Mouse (Mus musculus) hindbrain, embryonic 10.5 days (tissue): ENCODE measurements around the gene Zbtb22. TPM values are rescaled to one million over a fixed set of nuclear protein-coding genes. Genes with fewer than 3 reads are reported as not detected.

ENCODE experiments used
- DNase-seq: peaks from one replicate; pipeline ENCODE4 v3.0.0-alpha.2; 2017; ENCODE audit warnings: low spot score
- H3K27ac ChIP-seq: fragments of 300-500 bp; sonication (generic); 2 replicates; pipeline ENCODE4 v1.5.1; 2016; ENCODE audit warnings: mild to moderate bottlenecking, moderate library complexity
- H3K27me3 ChIP-seq: fragments of 300-500 bp; sonication (generic); 2 replicates; pipeline ENCODE4 v1.6.1; 2016; ENCODE audit warnings: mild to moderate bottlenecking; ENCODE audit not compliant: poor library complexity, insufficient read depth, severe bottlenecking
- H3K36me3 ChIP-seq: fragments of 300-500 bp; sonication (generic); 2 replicates; pipeline ENCODE4 v1.6.1; 2016; ENCODE audit warnings: mild to moderate bottlenecking, moderate library complexity
- H3K4me1 ChIP-seq: fragments of 300-500 bp; sonication (generic); replicated peaks from 2 replicates; pipeline ENCODE4 v1.6.1; 2016; ENCODE audit warnings: mild to moderate bottlenecking
- H3K4me3 ChIP-seq: fragments of 300-500 bp; sonication (generic); 2 replicates; pipeline ENCODE4 v1.5.1; 2016; ENCODE audit warnings: mild to moderate bottlenecking, moderate library complexity
- H3K9me3 ChIP-seq: fragments of 300-500 bp; sonication (generic); 2 replicates; pipeline ENCODE4 v1.6.1; 2016; ENCODE audit warnings: mild to moderate bottlenecking, moderate library complexity
- WGBS: fragments of 180-500 bp; shearing (Covaris S2); methylation state at CpG from one replicate; pipeline ENCODE4 v1.1.7; 2016; 5-methylcytosine and 5-hydroxymethylcytosine counted together
- polyA plus RNA-seq: library from polyadenylated mRNA; unstranded; fragments of >200 nt; fragmentation: Nextera tagmentation; extraction: Ambion mirVana; gene quantifications from 2 replicates; pipeline ENCODE4 v1.2.1, GENCODE M21; 2016

Zbtb22 gene
- polyA plus RNA-seq, 1 experiment from 2014 or later, result 23.0 TPM

GRCm38 (mm10) chr17:33956336-33956735 lies 40.6 kb downstream of the Zbtb22 start:
- 10% methylated on average over 10 of the region's 10 CpGs for WGBS
- peaks cover 69% of the 10 kb centered on the region for H3K36me3 ChIP-seq
- no peaks in the 10 kb centered on the region for H3K27me3 ChIP-seq
- H3K27ac ChIP-seq, result peak overlapping the region; percentile 97
- H3K4me3 ChIP-seq, result peak overlapping the region; percentile 96
- H3K9me3 ChIP-seq, result no peaks in the 10 kb centered on the region
- DNase-seq, result no peak
- peaks cover 44% of the 10 kb centered on the region for H3K4me1 ChIP-seq

- Histone ChIP-seq H3K27me3 (no peaks in the 10 kb centered on the region), H3K4me3 (peak overlapping the region; percentile 9; the same call in 1 of the 2 replicates), H3K9me3 (no peaks in the 10 kb centered on the region), H3K4me1 (peaks cover 33% of the 10 kb centered on the region), H3K36me3 (peaks cover 69% of the 10 kb centered on the region), H3K27ac (no peak overlapping the region)
- DNase-seq, result no peak
- WGBS, result 85% methylated on average over 6 of the region's 6 CpGs
Measured at GRCm38 (mm10) chr17:33957493-33957892, 41.8 kb downstream of the Zbtb22 start.

- 96% methylated on average over 11 of the region's 11 CpGs for WGBS
Measured at GRCm38 (mm10) chr17:33958451-33958850, 42.7 kb downstream of the Zbtb22 start.

GRCm38 (mm10) chr17:33959135-33959534 lies 43.4 kb downstream of the Zbtb22 start:
- Histone ChIP-seq H3K27ac (no peak overlapping the region), H3K4me1 (peaks cover 17% of the 10 kb centered on the region), H3K36me3 (peaks cover 69% of the 10 kb centered on the region), H3K27me3 (no peaks in the 10 kb centered on the region), H3K4me3 (no peak overlapping the region), H3K9me3 (no peaks in the 10 kb centered on the region)
- no peak for DNase-seq
- WGBS, result 95% methylated on average over 13 of the region's 13 CpGs

More at GRCm38 (mm10) chr17:33958451-33958850, 42.7 kb downstream of the Zbtb22 start:
- H3K9me3 ChIP-seq, result no peaks in the 10 kb centered on the region
- no peak for DNase-seq
- H3K4me1 ChIP-seq, result peaks cover 24% of the 10 kb centered on the region
- peaks cover 69% of the 10 kb centered on the region for H3K36me3 ChIP-seq
- H3K27me3 ChIP-seq, result no peaks in the 10 kb centered on the region
- no peak overlapping the region for H3K27ac ChIP-seq
- H3K4me3 ChIP-seq, result no peak overlapping the region

GRCm38 (mm10) chr17:33959948-33960347 lies 44.2 kb downstream of the Zbtb22 start:
- no peaks in the 10 kb centered on the region for H3K27me3 ChIP-seq
- peaks cover 67% of the 10 kb centered on the region for H3K36me3 ChIP-seq
- H3K9me3 ChIP-seq, result no peaks in the 10 kb centered on the region
- no peak overlapping the region for H3K4me3 ChIP-seq
- WGBS, result 94% methylated on average over 15 of the region's 15 CpGs
- H3K27ac ChIP-seq, result no peak overlapping the region
- peaks cover 10% of the 10 kb centered on the region for H3K4me1 ChIP-seq
- no peak for DNase-seq

GRCm38 (mm10) chr17:33962876-33963275 lies 47.2 kb downstream of the Zbtb22 start:
- no peak for DNase-seq
- H3K4me3 ChIP-seq, result no peak overlapping the region
- no peaks in the 10 kb centered on the region for H3K4me1 ChIP-seq
- no peak overlapping the region for H3K27ac ChIP-seq
- H3K9me3 ChIP-seq, result no peaks in the 10 kb centered on the region
- no peaks in the 10 kb centered on the region for H3K27me3 ChIP-seq
- WGBS, result 91% methylated on average over 7 of the region's 7 CpGs
- peaks cover 85% of the 10 kb centered on the region for H3K36me3 ChIP-seq

- H3K36me3 ChIP-seq, result peaks cover 62% of the 10 kb centered on the region
- WGBS, result 95% methylated on average over 17 of the region's 17 CpGs
- 0 out of 2 replicates have a peak, but pooled peaks cover 3% of the 10 kb centered on the region for H3K4me1 ChIP-seq
- no peak overlapping the region for H3K27ac ChIP-seq
- H3K9me3 ChIP-seq, result 0 out of 2 replicates have a peak, but pooled peaks cover 4% of the 10 kb centered on the region
- no peak overlapping the region for H3K4me3 ChIP-seq
- DNase-seq, result no peak
- H3K27me3 ChIP-seq, result no peaks in the 10 kb centered on the region
Measured at GRCm38 (mm10) chr17:33965082-33965845, 49.6 kb downstream of the Zbtb22 start.

- Histone ChIP-seq H3K9me3 (0 out of 2 replicates have a peak, but pooled peaks cover 4% of the 10 kb centered on the region), H3K36me3 (peaks cover 55% of the 10 kb centered on the region), H3K27ac (no peak overlapping the region), H3K4me1 (0 out of 2 replicates have a peak, but pooled peaks cover 3% of the 10 kb centered on the region), H3K4me3 (no peak overlapping the region), H3K27me3 (no peaks in the 10 kb centered on the region; the same call in 1 of the 2 replicates)
- 86% methylated on average over 16 of the region's 16 CpGs for WGBS
- DNase-seq, result no peak
Measured at GRCm38 (mm10) chr17:33965846-33966550, 50.3 kb downstream of the Zbtb22 start.

- Histone ChIP-seq H3K4me3 (no peak overlapping the region), H3K9me3 (0 out of 2 replicates have a peak, but pooled peaks cover 4% of the 10 kb centered on the region), H3K36me3 (peaks cover 30% of the 10 kb centered on the region), H3K27ac (no peak overlapping the region), H3K4me1 (0 out of 2 replicates have a peak, but pooled peaks cover 3% of the 10 kb centered on the region), H3K27me3 (no peaks in the 10 kb centered on the region; the same call in 1 of the 2 replicates)
- 4% methylated on average over 9 of the region's 9 CpGs for WGBS
- DNase-seq, result peak; percentile 88
Measured at GRCm38 (mm10) chr17:33968489-33968888, 52.8 kb downstream of the Zbtb22 start.

Other genes starting within 250 kb of the Zbtb22 start
- gene Hnrnpm, start 229.0 kb upstream of the Zbtb22 start, polyA plus RNA-seq, result 317 and 482 TPM in 2 replicates
- gene March2, start 197.2 kb upstream of the Zbtb22 start, polyA plus RNA-seq, result 36.7 and 45.4 TPM in 2 replicates
- gene Rab11b, start 155.4 kb upstream of the Zbtb22 start, polyA plus RNA-seq, result 367 and 495 TPM in 2 replicates
- gene Angptl4, start 134.1 kb upstream of the Zbtb22 start, polyA plus RNA-seq, result 23.4 and 25.9 TPM in 2 replicates
- gene Kank3, start 105.4 kb upstream of the Zbtb22 start, polyA plus RNA-seq, result 26.2 and 28.5 TPM in 2 replicates
- gene Rps28, start 91.3 kb upstream of the Zbtb22 start, polyA plus RNA-seq, result 712 and 835 TPM in 2 replicates
- gene Ndufa7, start 91.3 kb upstream of the Zbtb22 start, polyA plus RNA-seq, result 517 and 544 TPM in 2 replicates
- 87.7 and 91.8 TPM in 2 replicates for gene Cd320, start 72.8 kb upstream of the Zbtb22 start, polyA plus RNA-seq
- gene Gm7029, start 42.1 kb upstream of the Zbtb22 start, polyA plus RNA-seq, result not detected in 2 replicates
- 6.3 and 7.1 TPM in 2 replicates for gene Kifc1, start 25.2 kb upstream of the Zbtb22 start, polyA plus RNA-seq
- gene Platr17, start 10.8 kb upstream of the Zbtb22 start, polyA plus RNA-seq, result 0.34 and 0.41 TPM in 2 replicates
- 73.1 and 82.8 TPM in 2 replicates for gene Daxx, start 6.5 kb upstream of the Zbtb22 start, polyA plus RNA-seq
- 14.5 and 17.2 TPM in 2 replicates for gene Tapbp, start within 50 bp of the Zbtb22 start, polyA plus RNA-seq
- gene Rgl2, start 13.6 kb downstream of the Zbtb22 start, polyA plus RNA-seq, result 45.2 and 55.7 TPM in 2 replicates
- 228 TPM in 2 replicates for gene Pfdn6, start 24.4 kb downstream of the Zbtb22 start, polyA plus RNA-seq
- 47.0 and 51.8 TPM in 2 replicates for gene Wdr46, start 24.8 kb downstream of the Zbtb22 start, polyA plus RNA-seq
- 4.3 and 6.5 TPM in 2 replicates for gene B3galt4, start 35.6 kb downstream of the Zbtb22 start, polyA plus RNA-seq
- gene Vps52, start 39.9 kb downstream of the Zbtb22 start, polyA plus RNA-seq, result 55.0 and 63.9 TPM in 2 replicates
- gene Rps18, start 40.1 kb downstream of the Zbtb22 start, polyA plus RNA-seq, result 1,286 and 1,579 TPM in 2 replicates
- gene H2-K1, start 84.4 kb downstream of the Zbtb22 start, polyA plus RNA-seq, result 27.1 and 30.9 TPM in 2 replicates
- gene Ring1, start 108.8 kb downstream of the Zbtb22 start, polyA plus RNA-seq, result 12.3 and 17.3 TPM in 2 replicates
- gene H2-Ke6, start 112.2 kb downstream of the Zbtb22 start, polyA plus RNA-seq, result 65.5 and 73.0 TPM in 2 replicates
- gene Slc39a7, start 115.8 kb downstream of the Zbtb22 start, polyA plus RNA-seq, result 188 and 197 TPM in 2 replicates
- 49.1 and 56.4 TPM in 2 replicates for gene Rxrb, start 115.9 kb downstream of the Zbtb22 start, polyA plus RNA-seq
- gene Col11a2, start 123.5 kb downstream of the Zbtb22 start, polyA plus RNA-seq, result 0.99 and 1.7 TPM in 2 replicates
- 0.80 and 0.82 TPM in 2 replicates for gene H2-Oa, start 176.4 kb downstream of the Zbtb22 start, polyA plus RNA-seq
- gene H2-DMa, start 203.6 kb downstream of the Zbtb22 start, polyA plus RNA-seq, result 5.8 and 7.7 TPM in 2 replicates
- 131 and 135 TPM in 2 replicates for gene Brd2, start 206.7 kb downstream of the Zbtb22 start, polyA plus RNA-seq
- 0.11 and 0.24 TPM in 2 replicates for gene H2-DMb2, start 227.4 kb downstream of the Zbtb22 start, polyA plus RNA-seq
- 0.30 and 0.98 TPM in 2 replicates for gene H2-DMb1, start 237.2 kb downstream of the Zbtb22 start, polyA plus RNA-seq